Mouse (Mus musculus) spleen, adult 2 months (tissue): ENCODE data around the gene Kynu. TPM values are rescaled to one million over a fixed set of nuclear protein-coding genes. Genes with fewer than 3 reads are reported as not detected.
A peak's percentile ranks its signal among the peaks of the same experiment; 100 is the strongest.

Experiments
- DNase-seq, 2 experiments: peaks; one replicate each; pipeline versions ENCODE4 v3.0.0 to v3.0.0-alpha.2; 2012 to 2021; ENCODE audit warnings: low spot score in 2 of 2, low read depth in 1 of 2
- H3K27ac ChIP-seq: fragments of 200-500 bp; 2 replicates; pipeline ENCODE4 v1.5.1; 2012; ENCODE audit warnings: low read length, inconsistent platforms; ENCODE audit not compliant: insufficient read depth
- H3K27me3 ChIP-seq: fragments of 200-500 bp; 2 replicates; pipeline ENCODE4 v1.6.1; 2012; ENCODE audit warnings: mild to moderate bottlenecking, moderate library complexity, low read length, inconsistent platforms; ENCODE audit not compliant: control insufficient read depth, insufficient read depth
- H3K36me3 ChIP-seq: fragments of 200-500 bp; 2 replicates; pipeline ENCODE4 v1.6.1; 2012; ENCODE audit warnings: mild to moderate bottlenecking, low read length, inconsistent platforms; ENCODE audit not compliant: control insufficient read depth, insufficient read depth
- H3K4me1 ChIP-seq: fragments of 200-500 bp; 2 replicates; pipeline ENCODE4 v1.6.1; 2011; ENCODE audit warnings: inconsistent platforms; ENCODE audit not compliant: control insufficient read depth, insufficient read depth, insufficient read length
- H3K4me3 ChIP-seq: fragments of 200-500 bp; 2 replicates; pipeline ENCODE4 v1.5.1; 2011; ENCODE audit warnings: mild to moderate bottlenecking, inconsistent platforms; ENCODE audit not compliant: insufficient read depth, insufficient read length; ENCODE audit errors: extremely low read depth
- CTCF ChIP-seq: fragments of 200-500 bp; IDR thresholded peaks from 2 replicates; pipeline ENCODE4 v1.5.1; 2011; ENCODE audit warnings: mild to moderate bottlenecking, inconsistent platforms; ENCODE audit not compliant: insufficient read depth, insufficient read length, insufficient replicate concordance; ENCODE audit errors: extremely low read depth
- POLR2A ChIP-seq: fragments of 200-500 bp; IDR thresholded peaks from 2 replicates; pipeline ENCODE4 v1.6.1; 2011; ENCODE audit warnings: low read depth, low read length, inconsistent platforms
- WGBS: fragments of 180-500 bp; shearing (Covaris S2); methylation state at CpG from one replicate; pipeline ENCODE4 v1.1.7; 2018; 5-methylcytosine and 5-hydroxymethylcytosine counted together
- polyA plus RNA-seq: library from polyadenylated mRNA; depleted of rRNA; stranded (reverse); fragments of >200 nt; gene quantifications from 2 replicates; pipeline ENCODE4 v1.2.3, GENCODE M21; 2012

Gene Kynu
- polyA plus RNA-seq, 1 experiment: 4.1 TPM

- Histone ChIP-seq H3K4me1 (peaks cover 7% of the 10 kb centered on the region), H3K27me3 (no peaks in the 10 kb centered on the region), H3K36me3 (0 out of 2 replicates have a peak, but pooled peaks cover 1% of the 10 kb centered on the region), H3K4me3 (no peak overlapping the region), H3K27ac (no peak overlapping the region)
- no peak for TF ChIP-seq POLR2A
- TF ChIP-seq CTCF: no peak
- no peak for DNase-seq
- whole genome bisulfite sequencing: 90% methylated on average over 4 of the region's 4 CpGs
These were observed 913 bp upstream of the Kynu start for GRCm38 (mm10) chr2:43554216-43554615.

DNA sequence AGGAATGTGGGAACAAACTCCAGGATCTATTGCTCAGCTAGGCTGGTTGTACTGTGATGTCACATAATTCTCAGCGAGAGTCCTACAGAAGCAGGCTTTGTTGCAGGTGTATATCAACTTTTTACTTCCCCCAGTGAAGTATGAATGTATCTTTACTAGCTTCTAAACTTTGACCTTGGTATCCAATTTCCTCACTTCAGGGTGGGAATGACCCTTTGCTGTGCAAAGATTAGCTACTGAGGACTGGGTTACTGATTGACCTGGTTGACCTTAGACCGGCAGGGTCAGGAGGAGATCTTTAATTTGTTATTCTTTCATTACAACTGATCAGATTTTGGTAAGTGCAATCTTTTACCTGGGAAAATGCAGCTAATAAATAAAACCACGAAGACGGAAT is 758 bp downstream of the Kynu start:
- no peaks in the 10 kb centered on the region for H3K27me3 ChIP-seq
- peaks cover 7% of the 10 kb centered on the region for H3K4me1 ChIP-seq
- TF ChIP-seq POLR2A (no peak), CTCF (no peak)
- no peak for DNase-seq
- H3K4me3 ChIP-seq: peak overlapping the region; percentile 39
- peak overlapping the region; percentile 76 for H3K27ac ChIP-seq
- 0 out of 2 replicates have a peak, but pooled peaks cover 1% of the 10 kb centered on the region for H3K36me3 ChIP-seq
- WGBS: 61% methylated on average over 4 of the region's 4 CpGs

DNA sequence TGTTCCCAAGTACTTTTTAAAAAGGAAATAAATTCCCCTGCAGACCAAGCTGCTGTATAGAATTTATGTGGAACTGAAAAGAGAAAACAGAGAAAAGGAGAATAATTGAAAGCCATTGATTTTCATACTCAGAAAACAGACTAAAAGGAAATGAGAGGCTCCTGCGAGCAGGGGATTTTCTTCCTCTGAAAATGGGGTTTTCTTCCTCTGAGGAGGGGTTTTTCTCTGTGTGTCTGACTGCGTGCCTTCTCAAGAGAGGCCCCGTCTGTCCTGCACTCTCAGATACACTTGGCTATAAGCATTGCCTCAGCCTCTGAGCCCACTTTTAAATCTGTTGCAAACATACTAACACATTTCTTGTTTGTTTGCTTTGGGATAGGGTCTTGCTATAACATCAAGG is 1.9 kb downstream of the Kynu start:
- no peak for DNase-seq
- H3K36me3 ChIP-seq: 0 out of 2 replicates have a peak, but pooled peaks cover 1% of the 10 kb centered on the region
- no peaks in the 10 kb centered on the region for H3K27me3 ChIP-seq
- no peak overlapping the region for H3K4me3 ChIP-seq
- peak overlapping the region; percentile 63 for H3K27ac ChIP-seq
- WGBS: 25% methylated on average over 3 of the region's 3 CpGs
- H3K4me1 ChIP-seq: peaks cover 7% of the 10 kb centered on the region
- TF ChIP-seq CTCF (no peak), POLR2A (no peak)

- peaks cover 6% of the 10 kb centered on the region for H3K4me1 ChIP-seq
- H3K27ac ChIP-seq: no peak overlapping the region
- TF ChIP-seq POLR2A (no peak), CTCF (no peak)
- no peak overlapping the region for H3K4me3 ChIP-seq
- no peaks in the 10 kb centered on the region for H3K27me3 ChIP-seq
- no peak for DNase-seq
- 30% methylated on average over 3 of the region's 3 CpGs for WGBS
- peaks cover 7% of the 10 kb centered on the region for H3K36me3 ChIP-seq
These were observed 6.1 kb downstream of the Kynu start for GRCm38 (mm10) chr2:43561209-43561608.

DNA sequence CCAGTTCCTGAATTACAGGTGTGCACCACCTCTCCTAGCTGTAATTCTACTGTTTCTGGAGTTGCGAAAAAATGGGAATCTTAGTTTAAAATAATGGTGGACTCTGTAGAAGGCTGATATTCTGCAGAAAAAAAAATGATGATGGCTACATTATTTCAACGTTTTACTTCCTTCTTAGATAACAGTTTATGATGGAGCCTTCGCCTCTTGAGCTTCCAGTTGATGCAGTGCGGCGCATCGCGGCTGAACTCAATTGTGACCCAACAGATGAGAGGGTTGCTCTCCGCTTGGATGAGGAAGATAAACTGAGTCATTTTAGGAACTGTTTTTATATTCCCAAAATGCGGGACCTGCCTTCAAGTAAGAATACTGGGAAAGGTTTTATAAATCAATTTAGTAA is 7.7 kb downstream of the Kynu start:
- no peak for DNase-seq
- H3K4me1 ChIP-seq: peaks cover 3% of the 10 kb centered on the region
- no peak overlapping the region for H3K4me3 ChIP-seq
- WGBS: 94% methylated on average over 9 of the region's 9 CpGs
- no peaks in the 10 kb centered on the region for H3K27me3 ChIP-seq
- H3K36me3 ChIP-seq: peaks cover 9% of the 10 kb centered on the region
- TF ChIP-seq POLR2A (no peak), CTCF (no peak)
- no peak overlapping the region for H3K27ac ChIP-seq

DNA sequence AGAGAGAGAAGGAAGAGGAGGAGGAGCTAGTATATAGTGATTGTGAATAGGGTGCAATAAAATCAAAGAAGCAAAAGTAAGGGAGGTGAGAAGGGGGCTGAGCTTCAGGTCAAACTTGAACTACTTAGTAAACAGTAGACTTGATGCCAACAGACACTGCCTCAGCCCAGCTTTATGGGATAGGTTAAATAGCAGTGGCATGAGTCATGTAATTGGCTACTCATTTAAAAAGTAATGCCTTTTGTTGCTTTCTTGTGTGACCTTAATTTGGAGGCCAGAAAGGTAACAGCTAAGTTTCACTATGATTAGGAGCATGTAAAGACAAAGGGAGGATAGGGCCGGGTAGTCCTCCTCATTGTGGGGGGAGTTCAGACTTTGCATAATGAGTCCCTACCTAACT is 13.3 kb downstream of the Kynu start:
- peaks cover 9% of the 10 kb centered on the region for H3K36me3 ChIP-seq
- no peak for TF ChIP-seq CTCF
- no peak for TF ChIP-seq POLR2A
- H3K27me3 ChIP-seq: no peaks in the 10 kb centered on the region
- H3K4me1 ChIP-seq: no peaks in the 10 kb centered on the region
- H3K27ac ChIP-seq: no peak overlapping the region
- DNase-seq: no peak
- WGBS: 85% methylated on average over 1 of the region's 1 CpGs
- no peak overlapping the region for H3K4me3 ChIP-seq

DNA sequence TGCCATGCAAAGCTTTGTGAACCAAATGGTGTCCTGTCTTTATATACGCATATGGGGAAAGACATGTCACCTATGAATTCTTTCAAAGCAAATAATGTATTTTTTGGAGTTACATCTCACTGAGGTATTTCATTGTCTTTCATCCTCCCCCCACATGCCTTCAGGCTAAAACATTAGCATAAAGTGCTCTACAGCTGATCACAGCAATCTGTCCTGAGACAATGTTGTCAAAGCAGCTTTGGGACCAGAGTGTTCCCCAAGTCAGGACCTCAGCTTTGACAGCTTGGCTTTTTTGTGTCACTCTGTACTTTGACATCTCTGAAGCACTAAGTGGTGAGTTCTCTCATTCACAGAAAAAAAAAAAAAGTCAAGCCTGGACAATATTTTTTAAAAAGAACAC is 18.4 kb downstream of the Kynu start:
- Histone ChIP-seq H3K27me3 (no peaks in the 10 kb centered on the region), H3K4me3 (no peak overlapping the region), H3K36me3 (peaks cover 4% of the 10 kb centered on the region; the same call in 1 of the 2 replicates), H3K4me1 (no peaks in the 10 kb centered on the region), H3K27ac (no peak overlapping the region)
- no peak for TF ChIP-seq CTCF
- TF ChIP-seq POLR2A: no peak
- 98% methylated on average over 1 of the region's 1 CpGs for WGBS
- no peak for DNase-seq
